Mouse (Mus musculus) kidney, embryonic 16.5 days (tissue): ENCODE data around the gene Sfxn5. TPM values are rescaled to one million over a fixed set of nuclear protein-coding genes. Genes with fewer than 3 reads are reported as not detected.

Source experiments
- ATAC-seq: fragments of 200-750 bp; cut with Nextera tagmentation; 2 replicates; pipeline ENCODE4 v1.8.0; 2017; ENCODE audit warnings: moderate TSS enrichment; ENCODE audit not compliant: low FRiP score, low TSS enrichment
- H3K27ac ChIP-seq: fragments of 300-500 bp; sonication (generic); 2 replicates; pipeline ENCODE4 v1.5.1; 2014; ENCODE audit warnings: low read length
- H3K27me3 ChIP-seq: fragments of 300-500 bp; sonication (generic); 2 replicates; pipeline ENCODE4 v1.6.1; 2014; ENCODE audit warnings: low read length, control low read depth, mixed read lengths; ENCODE audit not compliant: insufficient read depth
- H3K36me3 ChIP-seq: fragments of 300-500 bp; sonication (generic); 2 replicates; pipeline ENCODE4 v1.6.1; 2014; ENCODE audit warnings: low read length, control low read depth, mixed read lengths; ENCODE audit not compliant: insufficient read depth
- H3K4me1 ChIP-seq: fragments of 300-500 bp; sonication (generic); 2 replicates; pipeline ENCODE4 v1.6.1; 2014; ENCODE audit warnings: low read length, control low read depth, mixed read lengths; ENCODE audit not compliant: insufficient read depth
- H3K4me2 ChIP-seq: fragments of 300-500 bp; sonication (generic); replicated peaks from 2 replicates; pipeline ENCODE4 v1.6.1; 2014; ENCODE audit warnings: low read depth, low read length
- H3K4me3 ChIP-seq: fragments of 300-500 bp; sonication (generic); 2 replicates; pipeline ENCODE4 v1.5.1; 2014; ENCODE audit warnings: mild to moderate bottlenecking, low read length
- H3K9ac ChIP-seq: fragments of 300-500 bp; sonication (generic); replicated peaks from 2 replicates; pipeline ENCODE4 v1.6.1; 2014; ENCODE audit warnings: low read length
- H3K9me3 ChIP-seq: fragments of 300-500 bp; sonication (generic); 2 replicates; pipeline ENCODE4 v1.6.1; 2016; ENCODE audit warnings: low read length, control low read depth
- WGBS: fragments of 180-500 bp; shearing (Covaris S2); extraction: QIAGEN DNeasy Blood & Tissue Kit; methylation state at CpG from one replicate; pipeline ENCODE4 v1.1.7; 2014; 5-methylcytosine and 5-hydroxymethylcytosine counted together
- polyA plus RNA-seq: library from polyadenylated mRNA; unstranded; fragments of >200 nt; fragmentation: Nextera tagmentation; extraction: Ambion mirVana; gene quantifications from 2 replicates; pipeline ENCODE4 v1.2.1, GENCODE M21; 2015

Sfxn5 gene
- polyA plus RNA-seq, 1 experiment from 2014 or later: 9.2 TPM

DNA sequence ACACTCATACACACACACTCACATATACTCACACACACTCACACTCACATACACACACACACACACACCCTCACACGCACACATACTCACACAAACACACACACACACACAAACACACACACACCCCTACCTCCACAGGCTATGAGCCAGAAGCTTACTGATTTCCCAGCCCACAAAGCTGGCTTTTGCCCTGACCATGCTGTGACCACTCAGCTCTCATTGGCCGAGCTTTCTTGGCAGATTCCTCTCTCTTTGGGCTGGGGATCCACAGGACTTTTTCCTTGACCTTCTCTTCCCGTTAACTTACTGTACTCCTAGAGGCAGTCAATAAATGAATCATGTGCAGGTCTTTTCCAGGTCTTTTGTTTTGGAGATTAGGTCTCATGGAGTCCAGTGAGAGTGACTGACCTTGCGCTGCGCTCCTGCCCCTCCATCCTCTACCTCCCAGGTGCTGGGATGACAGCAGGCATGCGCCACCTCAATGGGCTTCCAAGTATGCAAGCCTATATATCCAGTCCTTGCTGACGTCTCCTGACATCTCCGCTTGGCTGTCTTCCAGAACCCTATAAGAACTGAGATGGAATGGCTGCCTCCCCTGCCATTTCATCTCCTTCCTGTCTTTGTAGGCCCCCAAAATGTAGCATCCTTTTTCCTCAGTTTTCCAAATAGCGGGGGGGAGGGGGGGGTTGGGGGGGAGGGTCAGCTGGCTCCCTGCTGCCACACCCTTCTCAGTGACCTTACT, 123.8 kb downstream of the Sfxn5 start:
- no peak for ATAC-seq
- peaks cover 8% of the 10 kb centered on the region; the same call in 1 of the 2 replicates for H3K27me3 ChIP-seq
- H3K9me3 ChIP-seq: no peaks in the 10 kb centered on the region
- peaks cover 5% of the 10 kb centered on the region; the same call in 1 of the 2 replicates for H3K4me1 ChIP-seq
- no peak overlapping the region for H3K4me3 ChIP-seq
- H3K4me2 ChIP-seq: no peak overlapping the region
- WGBS: 71% methylated on average over 9 of the region's 9 CpGs
- H3K27ac ChIP-seq: no peak overlapping the region
- no peak overlapping the region for H3K9ac ChIP-seq
- no peaks in the 10 kb centered on the region for H3K36me3 ChIP-seq

- H3K27ac ChIP-seq: no peak overlapping the region
- H3K9ac ChIP-seq: no peak overlapping the region
- H3K4me2 ChIP-seq: no peak overlapping the region
- H3K27me3 ChIP-seq: peaks cover 8% of the 10 kb centered on the region; the same call in 1 of the 2 replicates
- 64% methylated on average over 5 of the region's 5 CpGs for WGBS
- H3K4me1 ChIP-seq: peaks cover 5% of the 10 kb centered on the region; the same call in 1 of the 2 replicates
- H3K4me3 ChIP-seq: no peak overlapping the region
- H3K9me3 ChIP-seq: no peaks in the 10 kb centered on the region
- ATAC-seq: no peak
- H3K36me3 ChIP-seq: no peaks in the 10 kb centered on the region
These were observed 125.9 kb downstream of the Sfxn5 start for GRCm38 (mm10) chr6:85207345-85207744.

DNA sequence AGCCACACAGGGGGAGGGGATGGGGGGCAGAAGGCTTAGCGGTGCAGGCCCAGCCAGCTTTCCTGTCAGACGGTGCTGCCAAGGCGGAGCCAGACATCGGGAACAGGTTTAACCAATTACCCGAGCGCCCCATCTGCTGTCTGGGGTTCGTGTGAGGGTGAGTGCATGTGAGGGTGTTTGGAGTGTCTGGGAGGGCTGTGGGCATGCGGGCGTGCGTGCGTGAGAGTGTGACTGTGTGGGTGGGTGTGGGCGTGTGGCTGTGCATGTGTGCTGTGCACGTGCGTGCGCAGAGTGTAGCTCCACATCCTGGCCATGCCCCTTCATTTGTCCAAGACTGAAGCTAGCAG, 126.3 kb downstream of the Sfxn5 start:
- no peak overlapping the region for H3K4me3 ChIP-seq
- no peak overlapping the region for H3K27ac ChIP-seq
- no peaks in the 10 kb centered on the region for H3K9me3 ChIP-seq
- peaks cover 8% of the 10 kb centered on the region; the same call in 1 of the 2 replicates for H3K27me3 ChIP-seq
- no peak overlapping the region for H3K4me2 ChIP-seq
- peaks cover 5% of the 10 kb centered on the region; the same call in 1 of the 2 replicates for H3K4me1 ChIP-seq
- 32% methylated on average over 15 of the region's 15 CpGs for WGBS
- ATAC-seq: no peak
- no peak overlapping the region for H3K9ac ChIP-seq
- H3K36me3 ChIP-seq: no peaks in the 10 kb centered on the region

GRCm38 (mm10) chr6:85206182-85206938, 126.9 kb downstream of the Sfxn5 start:
- 41% methylated on average over 16 of the region's 16 CpGs for WGBS
- Histone ChIP-seq H3K36me3 (no peaks in the 10 kb centered on the region), H3K4me3 (no peak overlapping the region), H3K27me3 (peaks cover 8% of the 10 kb centered on the region; the same call in 1 of the 2 replicates), H3K4me1 (peaks cover 5% of the 10 kb centered on the region; the same call in 1 of the 2 replicates), H3K27ac (no peak overlapping the region), H3K9me3 (no peaks in the 10 kb centered on the region), H3K9ac (no peak overlapping the region), H3K4me2 (no peak overlapping the region)
- no peak for ATAC-seq

DNA sequence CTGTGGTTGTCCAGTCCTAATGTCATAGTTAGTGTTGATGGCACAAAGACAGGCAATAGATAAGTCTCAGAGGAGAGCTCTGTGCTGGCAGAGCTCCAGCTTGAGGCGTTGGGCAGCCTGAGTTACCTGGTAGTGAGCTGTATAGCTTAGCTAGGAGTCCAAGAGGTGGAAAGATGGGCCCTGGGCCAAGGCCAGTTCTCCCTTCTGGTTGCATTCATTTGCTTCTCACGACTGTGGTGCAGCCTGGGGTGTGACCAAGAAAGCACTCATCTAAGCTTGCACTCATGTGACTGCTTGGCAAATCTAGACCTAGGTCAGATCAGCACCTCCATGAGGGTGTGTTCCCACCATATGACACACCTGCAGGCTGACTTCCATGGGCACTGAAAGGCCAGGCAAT, 135.3 kb downstream of the Sfxn5 start:
- Histone ChIP-seq H3K4me1 (no peaks in the 10 kb centered on the region), H3K27me3 (peaks cover 43% of the 10 kb centered on the region), H3K4me2 (no peak overlapping the region), H3K27ac (no peak overlapping the region), H3K36me3 (no peaks in the 10 kb centered on the region), H3K9me3 (no peaks in the 10 kb centered on the region), H3K9ac (no peak overlapping the region), H3K4me3 (no peak overlapping the region)
- 65% methylated on average over 2 of the region's 2 CpGs for WGBS
- no peak for ATAC-seq

- Histone ChIP-seq H3K9me3 (no peaks in the 10 kb centered on the region), H3K4me2 (peak overlapping the region; percentile 16; the same call in 1 of the 2 replicates), H3K36me3 (no peaks in the 10 kb centered on the region), H3K27me3 (peaks cover 86% of the 10 kb centered on the region), H3K9ac (0 out of 2 replicates have a peak overlapping the region, but pooled peaks have one; percentile 19), H3K4me3 (peak overlapping the region; percentile 4), H3K4me1 (peaks cover 17% of the 10 kb centered on the region), H3K27ac (no peak overlapping the region)
- no peak for ATAC-seq
- WGBS: 7% methylated on average over 29 of the region's 29 CpGs
These were observed 139.6 kb downstream of the Sfxn5 start for GRCm38 (mm10) chr6:85193381-85194318.

- no peak for ATAC-seq
- Histone ChIP-seq H3K4me2 (no peak overlapping the region), H3K27me3 (peaks cover 94% of the 10 kb centered on the region), H3K4me1 (peaks cover 28% of the 10 kb centered on the region), H3K36me3 (no peaks in the 10 kb centered on the region), H3K4me3 (no peak overlapping the region; the same call in 1 of the 2 replicates), H3K9me3 (no peaks in the 10 kb centered on the region), H3K9ac (no peak overlapping the region), H3K27ac (no peak overlapping the region)
- 22% methylated on average over 9 of the region's 9 CpGs for WGBS
These were observed 141.3 kb downstream of the Sfxn5 start for GRCm38 (mm10) chr6:85191751-85192440.

DNA sequence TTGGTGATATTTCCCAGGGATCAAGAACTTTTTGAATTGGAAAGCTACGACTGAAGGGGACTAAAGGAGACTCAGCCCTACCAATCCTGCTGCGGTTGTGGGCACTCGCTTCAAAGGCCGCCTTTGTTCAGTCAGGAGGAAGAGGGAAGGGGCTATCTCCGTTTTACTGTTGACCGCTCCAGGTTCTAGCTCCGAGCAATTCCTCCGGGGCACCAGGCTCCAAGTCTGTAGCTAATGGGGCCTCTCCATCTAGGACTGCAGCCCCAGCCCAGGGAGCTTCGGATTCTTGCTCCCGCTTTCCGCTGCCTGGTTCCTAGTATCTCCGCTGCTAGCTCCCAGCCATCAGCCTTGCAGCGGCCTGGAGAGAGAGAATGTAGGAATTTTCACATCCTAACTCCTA, 142.6 kb downstream of the Sfxn5 start:
- Histone ChIP-seq H3K27me3 (peaks cover 96% of the 10 kb centered on the region), H3K4me1 (peaks cover 38% of the 10 kb centered on the region), H3K4me3 (peak overlapping the region; percentile 46), H3K27ac (no peak overlapping the region), H3K9ac (peak overlapping the region; percentile 51; the same call in 1 of the 2 replicates), H3K36me3 (no peaks in the 10 kb centered on the region), H3K9me3 (no peaks in the 10 kb centered on the region), H3K4me2 (peak overlapping the region; percentile 73)
- no peak for ATAC-seq
- WGBS: 6% methylated on average over 13 of the region's 13 CpGs
